Mouse (Mus musculus): ENCODE measurements around the gene Sgta. TPM values are rescaled to one million over a fixed set of nuclear protein-coding genes. Genes with fewer than 3 reads are reported as not detected.

Gene Sgta
- polyA plus RNA-seq, 1 experiment from 2014 or later, result 334 TPM

- Histone ChIP-seq H3K4me1 (ENCODE audit: control insufficient read depth, insufficient read depth, low read depth, low read length) (peaks cover 6% of the 10 kb centered on the region; the same call in 1 of the 2 replicates), H3K36me3 (ENCODE audit: control insufficient read depth, insufficient read depth, low read length) (peaks cover 4% of the 10 kb centered on the region; the same call in 1 of the 2 replicates), H3K4me2 (ENCODE audit: low read length) (no peak overlapping the region; the same call in 1 of the 2 replicates), H3K27ac (ENCODE audit: low read depth, low read length) (no peak overlapping the region), H3K27me3 (replicated peaks; ENCODE audit: control insufficient read depth, insufficient read depth, low read length) (no peaks in the 10 kb centered on the region), H3K9ac (ENCODE audit: low read depth, low read length) (no peak overlapping the region), H3K4me3 (ENCODE audit: low read length) (no peak overlapping the region), H3K9me3 (ENCODE audit: control insufficient read depth, low read length) (no peaks in the 10 kb centered on the region)
- no peak for ATAC-seq
- WGBS, result 91% methylated on average over 2 of the region's 2 CpGs
Observed at GRCm38 (mm10) chr10:81015666-81016065, 44.3 kb downstream of the Sgta start.

DNA sequence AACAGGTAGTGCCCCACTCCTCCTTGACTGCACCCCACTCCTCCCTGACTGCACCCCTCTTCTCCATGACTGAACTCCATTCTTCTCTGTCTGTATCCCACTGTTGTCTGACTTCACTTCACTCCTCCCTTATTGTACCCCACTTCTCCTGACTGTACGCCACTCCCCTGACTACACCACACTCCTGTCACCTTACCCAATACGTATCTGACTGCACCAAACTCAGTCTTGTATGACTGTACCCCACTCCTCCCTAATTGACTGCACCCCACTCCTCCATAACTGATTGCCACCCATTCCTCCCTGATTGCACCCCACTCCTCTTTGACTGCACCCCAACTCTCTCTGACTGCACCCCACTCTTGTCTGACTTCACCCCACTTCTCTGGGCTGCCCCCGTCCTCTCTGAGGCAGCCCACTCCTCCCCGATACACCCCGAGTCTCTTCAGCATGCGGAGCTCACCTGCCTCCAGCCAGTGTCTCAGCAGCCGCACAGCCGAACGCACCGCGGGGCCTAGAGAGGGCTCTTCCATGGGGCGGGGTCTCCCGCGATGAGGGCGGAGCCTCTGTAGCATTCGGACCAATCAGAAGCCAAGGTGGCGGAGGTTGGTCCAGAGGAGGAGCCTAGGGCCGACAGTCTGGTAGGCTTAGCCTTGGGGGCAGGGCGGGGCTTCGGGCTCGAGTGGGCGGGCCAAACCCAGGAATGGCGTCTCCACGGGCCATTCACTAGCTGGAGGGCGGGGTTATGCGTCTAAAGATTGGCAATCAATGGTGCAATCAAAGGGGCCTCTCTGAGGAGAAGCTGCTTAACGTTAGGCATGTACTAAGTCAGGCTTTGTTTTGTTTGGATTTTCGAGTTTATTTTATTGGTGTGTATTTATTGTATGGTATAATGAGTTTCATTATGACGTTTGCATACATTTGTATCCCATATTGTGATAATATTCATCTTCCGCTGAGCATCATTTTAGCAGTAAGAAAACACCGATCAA, 45.3 kb downstream of the Sgta start, which contains the start of gene Gng7:
Gng7 (minus strand) TSS at position 553 of the 992 bp plus-strand sequence.
- ATAC-seq, result peak; percentile 98
- H3K4me2 ChIP-seq (ENCODE audit: low read length), result peak within 1 kb of the TSS; percentile 69
- peak within 1 kb of the TSS; percentile 48 for H3K4me3 ChIP-seq (ENCODE audit: low read length)
- WGBS, result 8% methylated on average over 31 of the region's 31 CpGs
- H3K27me3 ChIP-seq (replicated peaks; ENCODE audit: control insufficient read depth, insufficient read depth, low read length), result no peaks in the 10 kb centered on the region
- H3K27ac ChIP-seq (ENCODE audit: low read depth, low read length), result no peak within 1 kb of the TSS
- peak within 1 kb of the TSS; percentile 61 for H3K9ac ChIP-seq (ENCODE audit: low read depth, low read length)
- no peaks in the 10 kb centered on the region for H3K9me3 ChIP-seq (ENCODE audit: control insufficient read depth, low read length)
- H3K36me3 ChIP-seq (ENCODE audit: control insufficient read depth, insufficient read depth, low read length), result 0 out of 2 replicates have a peak, but pooled peaks cover 4% of the 10 kb centered on the region
- peaks cover 6% of the 10 kb centered on the region; the same call in 1 of the 2 replicates for H3K4me1 ChIP-seq (ENCODE audit: control insufficient read depth, insufficient read depth, low read depth, low read length)

- no peak for ATAC-seq
- Histone ChIP-seq H3K36me3 (ENCODE audit: control insufficient read depth, insufficient read depth, low read length) (no peaks in the 10 kb centered on the region), H3K4me3 (ENCODE audit: low read length) (no peak overlapping the region), H3K4me2 (ENCODE audit: low read length) (no peak overlapping the region), H3K9ac (ENCODE audit: low read depth, low read length) (no peak overlapping the region), H3K9me3 (ENCODE audit: control insufficient read depth, low read length) (no peaks in the 10 kb centered on the region), H3K27ac (ENCODE audit: low read depth, low read length) (no peak overlapping the region), H3K27me3 (replicated peaks; ENCODE audit: control insufficient read depth, insufficient read depth, low read length) (no peaks in the 10 kb centered on the region), H3K4me1 (ENCODE audit: control insufficient read depth, insufficient read depth, low read depth, low read length) (peaks cover 6% of the 10 kb centered on the region; the same call in 1 of the 2 replicates)
- WGBS, result 57% methylated on average over 6 of the region's 6 CpGs
Observed at GRCm38 (mm10) chr10:81010851-81011250, 49.1 kb downstream of the Sgta start.

DNA sequence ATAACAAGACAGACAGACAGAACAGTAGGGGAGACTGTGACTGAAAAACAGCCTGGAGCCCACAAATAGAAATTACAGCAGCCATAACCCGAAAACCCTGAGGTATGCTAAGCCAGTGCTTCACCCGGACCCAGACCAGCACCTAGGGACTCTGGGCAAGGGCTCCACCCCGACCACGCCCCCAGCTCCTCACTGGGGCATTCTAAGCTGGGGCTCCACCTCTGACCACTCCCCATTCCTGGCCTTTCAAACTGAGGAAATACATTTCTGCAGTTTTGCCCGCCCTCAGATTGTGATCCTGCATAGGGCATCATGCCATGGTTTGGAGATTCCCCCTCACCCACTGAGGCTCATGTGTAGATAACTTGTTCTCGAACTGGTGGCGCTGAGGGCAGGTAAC, 52.7 kb downstream of the Sgta start:
- H3K4me2 ChIP-seq (ENCODE audit: low read length), result no peak overlapping the region
- H3K27ac ChIP-seq (ENCODE audit: low read depth, low read length), result no peak overlapping the region
- no peaks in the 10 kb centered on the region for H3K36me3 ChIP-seq (ENCODE audit: control insufficient read depth, insufficient read depth, low read length)
- H3K4me1 ChIP-seq (ENCODE audit: control insufficient read depth, insufficient read depth, low read depth, low read length), result no peaks in the 10 kb centered on the region
- H3K4me3 ChIP-seq (ENCODE audit: low read length), result no peak overlapping the region
- no peak overlapping the region for H3K9ac ChIP-seq (ENCODE audit: low read depth, low read length)
- 35% methylated on average over 7 of the region's 7 CpGs for WGBS
- H3K9me3 ChIP-seq (ENCODE audit: control insufficient read depth, low read length), result no peaks in the 10 kb centered on the region
- H3K27me3 ChIP-seq (replicated peaks; ENCODE audit: control insufficient read depth, insufficient read depth, low read length), result no peaks in the 10 kb centered on the region
- no peak for ATAC-seq

DNA sequence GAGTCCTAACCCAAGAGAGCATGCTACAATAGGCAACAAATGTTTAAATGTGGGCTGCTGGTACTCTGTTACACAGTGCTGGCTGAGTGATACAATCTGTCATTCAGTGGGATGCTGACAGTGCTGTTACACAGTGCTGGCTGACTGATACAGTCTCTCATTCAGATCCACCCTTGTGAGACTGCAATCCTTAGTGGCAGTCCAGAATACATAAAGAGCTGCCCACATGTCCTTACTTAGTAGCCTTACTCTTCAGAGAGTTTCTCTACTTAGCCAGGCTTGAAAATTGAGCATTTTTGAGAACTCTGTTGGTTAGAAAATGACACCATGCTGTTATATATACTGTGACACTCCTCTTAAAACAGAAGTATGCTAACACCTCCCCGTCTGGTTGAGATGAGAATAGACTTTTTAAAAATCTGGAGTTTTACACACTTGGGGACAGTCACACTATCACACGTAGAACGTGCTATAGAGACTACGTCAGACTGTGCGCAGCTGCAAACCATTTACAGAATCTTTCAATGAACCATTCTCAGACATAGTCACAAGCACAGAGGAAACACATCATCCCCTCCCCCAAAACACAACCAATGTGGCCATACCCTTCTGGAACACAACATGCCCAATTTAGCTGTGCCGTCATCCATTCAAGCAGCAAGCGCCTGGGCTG, 53.8 kb downstream of the Sgta start:
- no peak for ATAC-seq
- no peak overlapping the region for H3K27ac ChIP-seq (ENCODE audit: low read depth, low read length)
- H3K4me3 ChIP-seq (ENCODE audit: low read length), result no peak overlapping the region
- no peak overlapping the region for H3K9ac ChIP-seq (ENCODE audit: low read depth, low read length)
- no peak overlapping the region for H3K4me2 ChIP-seq (ENCODE audit: low read length)
- H3K9me3 ChIP-seq (ENCODE audit: control insufficient read depth, low read length), result no peaks in the 10 kb centered on the region
- H3K27me3 ChIP-seq (replicated peaks; ENCODE audit: control insufficient read depth, insufficient read depth, low read length), result no peaks in the 10 kb centered on the region
- no peaks in the 10 kb centered on the region for H3K36me3 ChIP-seq (ENCODE audit: control insufficient read depth, insufficient read depth, low read length)
- H3K4me1 ChIP-seq (ENCODE audit: control insufficient read depth, insufficient read depth, low read depth, low read length), result peaks cover 2% of the 10 kb centered on the region
- 92% methylated on average over 7 of the region's 7 CpGs for WGBS

GRCm38 (mm10) chr10:81001161-81001560, 58.8 kb downstream of the Sgta start:
- peaks cover 14% of the 10 kb centered on the region for H3K4me1 ChIP-seq (ENCODE audit: control insufficient read depth, insufficient read depth, low read depth, low read length)
- H3K4me3 ChIP-seq (ENCODE audit: low read length), result no peak overlapping the region
- WGBS, result 24% methylated on average over 10 of the region's 10 CpGs
- H3K27me3 ChIP-seq (replicated peaks; ENCODE audit: control insufficient read depth, insufficient read depth, low read length), result no peaks in the 10 kb centered on the region
- peak overlapping the region; percentile 24 for H3K9ac ChIP-seq (ENCODE audit: low read depth, low read length)
- H3K9me3 ChIP-seq (ENCODE audit: control insufficient read depth, low read length), result no peaks in the 10 kb centered on the region
- no peaks in the 10 kb centered on the region for H3K36me3 ChIP-seq (ENCODE audit: control insufficient read depth, insufficient read depth, low read length)
- H3K27ac ChIP-seq (ENCODE audit: low read depth, low read length), result no peak overlapping the region
- ATAC-seq, result peak; percentile 16
- peak overlapping the region; percentile 4 for H3K4me2 ChIP-seq (ENCODE audit: low read length)

DNA sequence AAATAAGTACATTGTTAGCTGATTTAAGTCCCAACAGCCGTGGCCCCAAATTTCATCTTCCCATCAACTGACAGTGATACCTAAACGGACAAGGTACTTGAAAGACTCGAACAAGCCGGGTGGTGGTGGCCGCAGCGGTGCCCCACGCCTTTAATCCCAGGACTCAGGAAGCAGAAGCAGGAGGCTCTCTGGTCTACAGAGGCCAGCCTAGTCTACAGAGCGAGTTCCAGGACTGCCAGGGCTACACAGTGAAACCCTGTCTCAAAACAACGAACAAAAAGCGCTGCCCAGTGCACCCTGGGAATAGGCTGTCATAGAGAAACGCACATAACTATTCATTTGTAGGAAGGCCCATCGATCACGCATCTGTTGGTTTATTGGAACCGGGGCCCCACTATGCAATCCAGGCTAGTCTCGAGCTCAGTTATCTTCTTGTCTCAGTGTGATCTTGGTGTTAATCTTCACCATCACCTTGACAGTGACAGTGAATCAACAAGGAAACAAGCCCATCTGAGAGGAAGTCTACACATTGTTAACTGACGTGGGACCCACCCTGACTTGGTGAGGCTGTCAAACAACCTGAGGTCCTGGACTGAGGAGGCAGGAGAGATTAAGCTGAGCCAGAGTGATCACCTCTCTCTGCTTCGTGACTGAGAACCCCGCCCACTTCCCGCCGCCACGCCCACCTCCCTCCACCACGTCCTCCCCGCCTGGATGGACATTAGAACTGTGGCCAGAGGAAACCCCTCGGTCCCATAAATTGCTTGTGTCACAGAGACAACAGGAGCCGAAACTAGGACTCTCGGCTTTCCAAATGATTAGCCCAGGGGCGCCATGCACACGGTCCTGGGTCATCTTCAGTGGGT, 59.6 kb downstream of the Sgta start:
- peak overlapping the region; percentile 24 for H3K9ac ChIP-seq (ENCODE audit: low read depth, low read length)
- no peak overlapping the region for H3K4me3 ChIP-seq (ENCODE audit: low read length)
- H3K4me2 ChIP-seq (ENCODE audit: low read length), result peak overlapping the region; percentile 4; the same call in 1 of the 2 replicates
- ATAC-seq, result no peak
- WGBS, result 53% methylated on average over 28 of the region's 28 CpGs
- H3K9me3 ChIP-seq (ENCODE audit: control insufficient read depth, low read length), result no peaks in the 10 kb centered on the region
- H3K27ac ChIP-seq (ENCODE audit: low read depth, low read length), result no peak overlapping the region
- no peaks in the 10 kb centered on the region for H3K27me3 ChIP-seq (replicated peaks; ENCODE audit: control insufficient read depth, insufficient read depth, low read length)
- H3K4me1 ChIP-seq (ENCODE audit: control insufficient read depth, insufficient read depth, low read depth, low read length), result peaks cover 14% of the 10 kb centered on the region
- no peaks in the 10 kb centered on the region for H3K36me3 ChIP-seq (ENCODE audit: control insufficient read depth, insufficient read depth, low read length)

DNA sequence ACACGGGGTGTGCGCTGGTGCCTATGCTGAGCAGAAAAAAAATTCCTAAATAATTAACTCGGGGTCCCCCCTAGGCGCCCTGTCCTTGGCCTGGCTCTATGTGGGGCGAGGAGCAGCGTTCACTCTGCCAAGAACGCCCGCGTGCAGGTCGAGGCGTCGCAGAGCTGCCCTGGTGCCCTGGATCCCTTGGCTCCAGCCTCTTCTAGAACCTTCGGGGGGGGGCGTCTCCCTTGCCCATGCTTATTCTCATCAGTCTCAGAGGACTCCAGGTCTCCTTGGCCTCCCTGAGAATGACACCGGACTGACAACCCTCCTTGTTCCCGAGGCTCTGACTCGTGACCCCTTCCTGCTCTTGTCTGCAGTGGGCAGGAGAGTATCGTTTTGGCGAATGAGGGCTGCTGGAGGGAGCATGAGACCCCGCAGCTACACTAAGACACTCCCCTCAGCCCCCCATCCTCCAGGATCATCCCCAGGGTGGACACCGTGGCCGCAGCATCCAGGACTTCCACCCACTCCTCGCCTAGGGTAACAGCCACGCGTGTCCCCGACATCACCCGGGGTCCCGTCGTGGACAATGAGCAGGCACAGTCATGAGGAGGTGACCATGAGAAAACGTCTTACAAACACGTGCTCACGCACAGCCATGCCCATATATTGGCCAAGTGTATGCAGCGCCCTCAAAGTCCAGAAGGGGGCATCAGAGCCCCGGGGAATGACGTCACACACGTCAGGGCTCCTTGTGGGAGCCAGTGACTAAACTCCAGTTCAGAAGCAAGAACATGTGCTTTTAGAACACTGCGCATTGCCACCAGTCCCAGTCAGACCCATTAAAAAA, 60.4 kb downstream of the Sgta start:
- WGBS, result 29% methylated on average over 37 of the region's 37 CpGs
- 0 out of 2 replicates have a peak overlapping the region, but pooled peaks have one; percentile 7 for H3K9ac ChIP-seq (ENCODE audit: low read depth, low read length)
- H3K27ac ChIP-seq (ENCODE audit: low read depth, low read length), result no peak overlapping the region
- H3K36me3 ChIP-seq (ENCODE audit: control insufficient read depth, insufficient read depth, low read length), result no peaks in the 10 kb centered on the region
- peak overlapping the region; percentile 43 for H3K4me2 ChIP-seq (ENCODE audit: low read length)
- H3K4me3 ChIP-seq (ENCODE audit: low read length), result peak overlapping the region; percentile 7; the same call in 1 of the 2 replicates
- H3K9me3 ChIP-seq (ENCODE audit: control insufficient read depth, low read length), result no peaks in the 10 kb centered on the region
- H3K4me1 ChIP-seq (ENCODE audit: control insufficient read depth, insufficient read depth, low read depth, low read length), result peaks cover 14% of the 10 kb centered on the region
- peak; percentile 66 for ATAC-seq
- no peaks in the 10 kb centered on the region for H3K27me3 ChIP-seq (replicated peaks; ENCODE audit: control insufficient read depth, insufficient read depth, low read length)

All from hindbrain, embryonic 16.5 days (tissue).